Mouse (Mus musculus): ENCODE data around the gene Tcf25. TPM values are rescaled to one million over a fixed set of nuclear protein-coding genes. Genes with fewer than 3 reads are reported as not detected.
"Not testable (repeated sequence)": the region's sequence is repeated elsewhere in the genome, so short reads cannot be mapped to it uniquely, and the experiment has no call there.

Tcf25 gene
- total RNA-seq, 1 experiment from 2014 or later, result 126 TPM

DNA sequence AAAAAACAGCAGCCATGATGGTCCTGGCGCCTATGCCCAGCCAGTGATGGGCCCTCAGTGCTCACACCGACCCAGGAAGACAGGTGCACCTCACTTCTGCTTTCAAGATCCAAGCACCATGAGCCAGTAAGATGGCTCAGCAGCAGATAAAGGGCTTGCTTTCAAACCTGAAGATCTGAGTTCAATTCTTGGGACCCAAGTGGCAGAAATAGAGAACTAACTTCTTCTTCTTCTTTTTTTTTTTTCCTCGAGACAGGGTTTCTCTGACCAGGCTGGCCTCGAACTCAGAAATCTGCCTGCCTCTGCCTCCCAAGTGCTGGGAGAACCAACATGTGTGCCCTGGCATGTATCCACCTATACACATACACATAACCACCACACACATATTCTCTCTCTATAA lies 46.2 kb downstream of the Tcf25 start:
- ATAC-seq (replicated peaks in 1 of 2; ENCODE audit: insufficient read depth in 1 of 2, low FRiP score in 2 of 2, low TSS enrichment in 1 of 2, low read depth in 1 of 2, poor library complexity in 2 of 2, severe bottlenecking in 2 of 2), result no peak

DNA sequence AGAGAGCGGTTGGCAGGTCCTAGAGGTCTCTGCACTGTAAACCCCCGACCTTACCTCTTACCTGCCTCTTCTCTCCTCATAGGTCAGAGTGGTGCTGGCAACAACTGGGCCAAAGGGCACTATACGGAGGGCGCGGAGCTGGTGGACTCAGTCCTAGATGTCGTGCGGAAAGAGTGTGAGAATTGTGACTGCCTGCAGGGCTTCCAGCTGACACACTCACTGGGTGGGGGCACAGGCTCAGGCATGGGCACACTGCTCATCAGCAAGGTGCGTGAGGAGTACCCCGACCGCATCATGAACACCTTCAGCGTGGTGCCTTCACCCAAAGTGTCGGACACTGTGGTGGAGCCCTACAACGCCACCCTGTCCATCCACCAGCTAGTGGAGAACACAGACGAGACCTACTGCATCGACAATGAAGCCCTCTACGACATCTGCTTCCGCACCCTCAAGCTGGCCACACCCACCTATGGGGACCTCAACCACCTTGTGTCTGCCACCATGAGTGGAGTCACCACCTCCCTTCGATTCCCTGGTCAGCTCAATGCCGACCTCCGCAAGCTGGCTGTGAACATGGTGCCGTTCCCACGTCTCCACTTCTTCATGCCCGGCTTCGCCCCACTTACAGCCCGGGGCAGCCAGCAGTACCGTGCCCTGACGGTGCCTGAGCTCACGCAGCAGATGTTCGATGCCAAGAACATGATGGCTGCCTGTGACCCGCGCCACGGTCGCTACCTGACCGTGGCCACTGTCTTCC lies 47.1 kb downstream of the Tcf25 start:
- ATAC-seq (replicated peaks in 1 of 2; ENCODE audit: insufficient read depth in 1 of 2, low FRiP score in 2 of 2, low TSS enrichment in 1 of 2, low read depth in 1 of 2, poor library complexity in 2 of 2, severe bottlenecking in 2 of 2), result no peak

DNA sequence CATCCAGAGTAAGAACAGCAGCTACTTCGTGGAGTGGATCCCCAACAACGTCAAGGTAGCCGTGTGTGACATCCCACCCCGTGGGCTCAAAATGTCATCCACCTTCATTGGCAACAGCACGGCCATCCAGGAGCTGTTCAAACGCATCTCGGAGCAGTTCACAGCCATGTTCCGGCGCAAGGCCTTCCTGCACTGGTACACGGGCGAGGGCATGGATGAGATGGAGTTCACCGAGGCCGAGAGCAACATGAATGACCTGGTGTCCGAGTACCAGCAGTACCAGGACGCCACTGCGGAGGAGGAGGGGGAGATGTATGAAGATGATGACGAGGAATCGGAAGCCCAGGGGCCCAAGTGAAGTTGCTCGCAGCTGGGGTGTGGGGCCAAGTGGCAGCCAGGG lies 47.8 kb downstream of the Tcf25 start:
- ATAC-seq (replicated peaks in 1 of 2; ENCODE audit: insufficient read depth in 1 of 2, low FRiP score in 2 of 2, low TSS enrichment in 1 of 2, low read depth in 1 of 2, poor library complexity in 2 of 2, severe bottlenecking in 2 of 2), result no peak

DNA sequence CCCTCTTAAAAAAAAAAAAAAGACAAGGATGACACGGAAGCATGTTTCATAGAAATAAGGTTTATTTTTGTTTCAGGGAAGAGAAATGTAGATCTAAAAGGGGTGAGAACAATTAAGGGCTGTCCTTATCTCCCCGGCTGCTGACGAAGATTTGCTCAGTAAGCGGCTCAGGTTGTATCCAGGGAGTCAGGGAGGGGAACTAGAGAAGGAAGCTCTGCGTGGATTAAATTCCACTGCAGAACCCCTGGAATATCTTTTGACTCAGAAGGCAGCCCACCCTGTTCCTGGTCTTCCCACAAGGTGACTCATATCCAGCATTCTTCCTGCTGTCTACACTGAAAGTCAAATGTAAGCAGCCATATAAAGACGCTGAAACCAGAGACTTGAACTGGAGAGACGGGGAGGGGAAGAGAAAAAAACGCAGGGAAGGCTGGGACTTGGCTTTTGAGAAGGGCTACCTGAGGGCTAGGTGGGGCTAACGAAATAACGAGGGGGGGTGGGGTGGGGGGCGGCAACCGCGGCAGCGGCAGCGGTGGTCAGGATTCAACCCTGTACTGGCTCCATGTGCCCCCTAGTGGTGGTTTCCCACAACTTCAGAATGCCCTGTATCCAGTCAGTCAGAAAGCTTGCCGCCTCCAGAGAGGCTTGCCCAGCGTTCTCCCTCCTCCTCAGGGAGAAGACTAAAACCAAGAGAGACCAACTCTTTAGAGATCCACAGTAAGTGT lies 48.7 kb downstream of the Tcf25 start:
- ATAC-seq (replicated peaks in 1 of 2; ENCODE audit: insufficient read depth in 1 of 2, low FRiP score in 2 of 2, low TSS enrichment in 1 of 2, low read depth in 1 of 2, poor library complexity in 2 of 2, severe bottlenecking in 2 of 2), result peak in 1 of 2 experiments; percentile 67; a peak in 1 of 4 replicates

DNA sequence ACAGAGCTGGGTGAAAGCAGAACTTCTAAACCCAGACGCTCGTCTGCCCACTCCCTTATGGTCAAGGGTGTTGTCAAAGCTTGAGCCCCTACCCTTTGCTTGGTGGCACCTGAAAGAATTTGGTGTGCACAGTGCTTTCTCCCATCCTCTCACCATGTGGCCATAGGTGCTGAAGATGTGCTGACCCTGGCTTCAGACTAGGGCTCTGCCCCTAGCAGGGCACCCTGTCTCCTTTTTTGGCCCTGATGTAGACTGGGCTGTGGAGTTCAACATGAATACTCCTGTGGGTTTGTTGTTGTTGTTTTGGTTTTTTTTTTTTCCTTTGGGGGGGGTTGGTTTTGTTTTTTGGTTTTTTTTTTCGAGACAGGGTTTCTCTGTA lies 49.2 kb downstream of the Tcf25 start:
- ATAC-seq (replicated peaks in 1 of 2; ENCODE audit: insufficient read depth in 1 of 2, low FRiP score in 2 of 2, low TSS enrichment in 1 of 2, low read depth in 1 of 2, poor library complexity in 2 of 2, severe bottlenecking in 2 of 2), result no peak

DNA sequence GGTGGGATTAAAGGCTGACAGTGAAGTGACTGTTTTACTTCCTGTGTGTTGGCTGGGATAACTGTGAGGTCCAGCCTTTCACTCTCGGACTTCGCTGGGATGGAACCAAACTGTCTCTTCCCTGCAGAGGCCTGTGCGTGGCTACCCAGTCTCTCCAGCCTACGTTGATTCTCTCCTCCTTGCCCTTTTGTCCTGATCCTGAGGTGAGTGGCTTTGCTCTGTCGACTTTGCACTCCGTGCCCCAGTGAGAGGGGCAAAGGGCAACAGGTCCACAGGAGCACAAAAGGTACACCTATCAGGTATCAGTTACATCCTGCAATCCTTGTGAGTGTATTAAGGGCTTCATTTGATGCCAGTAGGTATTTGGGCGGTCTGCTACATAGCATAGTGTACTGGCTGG lies 49.9 kb downstream of the Tcf25 start, which contains the start of gene Def8:
TSS of gene Def8 (plus strand) at position 87 of the 400 bp plus-strand sequence.
- ATAC-seq (replicated peaks in 1 of 2; ENCODE audit: insufficient read depth in 1 of 2, low FRiP score in 2 of 2, low TSS enrichment in 1 of 2, low read depth in 1 of 2, poor library complexity in 2 of 2, severe bottlenecking in 2 of 2), result no peak

DNA sequence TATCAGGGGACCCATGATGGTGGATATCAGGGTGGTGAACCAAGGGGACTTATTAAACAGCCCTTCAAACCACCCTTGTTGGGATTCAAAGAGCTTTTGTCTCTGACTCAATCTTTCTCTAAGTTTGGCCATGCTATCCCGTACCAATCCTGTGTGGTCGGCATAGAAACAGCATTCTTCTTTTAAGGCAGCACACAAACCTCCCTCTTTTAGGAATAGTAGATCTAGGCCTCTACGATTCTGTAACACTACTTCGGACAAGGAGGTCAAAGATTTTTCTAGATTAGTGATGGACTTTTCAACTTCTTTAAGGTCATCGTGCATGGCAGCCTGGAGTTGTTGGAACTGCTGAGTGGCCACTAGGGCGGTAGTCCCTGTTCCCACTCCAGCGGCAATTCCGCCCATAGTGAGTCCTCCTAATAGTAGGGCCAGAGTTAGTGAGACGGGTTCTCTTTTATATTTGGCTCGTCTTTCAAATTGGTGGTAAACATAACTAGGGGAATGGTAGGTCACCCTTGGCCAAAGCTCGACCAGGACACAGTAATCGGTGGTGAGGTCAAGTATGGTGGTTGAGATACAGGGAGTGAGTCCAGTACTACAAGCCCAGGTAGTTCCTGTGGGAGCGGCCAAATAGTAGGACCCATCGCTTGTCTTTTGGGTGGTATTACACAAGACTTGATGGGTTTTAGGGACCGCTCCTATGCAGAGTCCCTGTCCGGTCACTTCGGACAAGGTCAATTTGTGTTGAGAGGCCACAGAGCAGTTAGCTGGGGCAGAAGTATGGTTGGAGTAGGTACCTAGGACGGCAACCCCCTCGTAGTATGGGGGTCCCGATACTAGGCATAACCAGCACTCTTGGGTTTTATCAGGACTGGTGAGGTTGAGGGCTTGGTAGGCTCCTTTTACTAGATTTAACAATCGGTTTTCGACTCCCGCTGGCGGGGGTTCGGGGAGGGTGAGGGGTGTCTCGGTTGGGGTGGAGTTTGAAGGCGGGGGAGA lies 53.3 kb downstream of the Tcf25 start:
- no peak for ATAC-seq (replicated peaks in 1 of 2; ENCODE audit: insufficient read depth in 1 of 2, low FRiP score in 2 of 2, low TSS enrichment in 1 of 2, low read depth in 1 of 2, poor library complexity in 2 of 2, severe bottlenecking in 2 of 2)

DNA sequence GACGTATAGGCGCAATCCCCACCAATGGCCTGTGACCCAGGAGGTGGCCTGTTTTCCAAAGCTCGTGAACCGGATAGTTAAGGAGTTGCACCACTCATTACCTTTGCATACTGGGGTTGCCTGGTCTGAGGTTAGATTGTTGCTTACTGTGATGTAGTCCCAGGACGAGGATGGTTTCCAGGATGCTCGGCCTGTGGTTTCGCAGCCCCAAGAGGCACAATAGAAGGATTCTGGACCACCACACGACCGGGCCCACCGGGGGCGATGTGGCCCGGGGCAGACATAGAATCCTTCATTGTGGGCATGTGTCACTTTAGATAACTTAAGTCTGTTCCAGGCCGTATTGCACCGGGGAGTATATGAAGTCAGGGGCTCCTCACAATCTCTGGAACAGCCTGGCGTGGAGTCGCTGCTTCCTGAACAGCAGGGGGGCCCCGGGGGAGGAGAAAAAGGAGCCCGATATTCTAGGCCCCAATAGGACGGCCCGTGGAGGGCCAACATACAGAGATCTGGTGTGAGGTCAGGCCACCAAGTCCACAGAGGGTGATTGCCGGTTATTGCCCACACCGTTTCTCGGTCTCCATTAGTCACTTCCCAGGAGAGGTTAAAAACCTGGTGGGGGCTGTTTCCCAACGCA lies 54.2 kb downstream of the Tcf25 start:
- ATAC-seq (replicated peaks in 1 of 2; ENCODE audit: insufficient read depth in 1 of 2, low FRiP score in 2 of 2, low TSS enrichment in 1 of 2, low read depth in 1 of 2, poor library complexity in 2 of 2, severe bottlenecking in 2 of 2), result no peak

DNA sequence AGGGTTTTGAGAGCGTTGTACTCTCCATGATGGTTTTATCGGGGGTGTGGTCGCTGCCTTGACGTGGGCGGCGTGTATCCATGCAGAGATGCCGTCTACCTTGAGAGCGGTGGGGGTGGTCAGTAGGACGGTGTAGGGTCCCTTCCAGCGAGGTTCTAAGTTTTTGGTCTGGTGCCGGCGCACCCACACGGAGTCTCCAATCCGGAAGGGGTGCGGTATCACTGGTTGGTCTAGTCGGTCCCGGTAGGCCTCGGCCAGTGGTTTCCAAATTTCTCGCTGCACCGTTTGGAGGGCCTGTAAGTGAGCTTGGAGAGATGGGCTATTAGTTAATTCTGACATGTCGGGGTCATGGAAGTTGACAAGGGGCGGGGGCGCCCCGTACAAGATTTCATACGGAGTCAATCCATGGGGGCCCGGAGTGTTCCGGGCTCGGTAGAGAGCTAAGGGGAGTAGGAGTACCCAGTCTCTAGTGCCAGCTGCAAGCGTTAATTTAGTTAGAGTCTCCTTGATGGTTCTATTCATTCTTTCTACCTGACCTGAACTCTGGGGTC lies 54.9 kb downstream of the Tcf25 start:
- ATAC-seq (replicated peaks in 1 of 2; ENCODE audit: insufficient read depth in 1 of 2, low FRiP score in 2 of 2, low TSS enrichment in 1 of 2, low read depth in 1 of 2, poor library complexity in 2 of 2, severe bottlenecking in 2 of 2), result no peak

DNA sequence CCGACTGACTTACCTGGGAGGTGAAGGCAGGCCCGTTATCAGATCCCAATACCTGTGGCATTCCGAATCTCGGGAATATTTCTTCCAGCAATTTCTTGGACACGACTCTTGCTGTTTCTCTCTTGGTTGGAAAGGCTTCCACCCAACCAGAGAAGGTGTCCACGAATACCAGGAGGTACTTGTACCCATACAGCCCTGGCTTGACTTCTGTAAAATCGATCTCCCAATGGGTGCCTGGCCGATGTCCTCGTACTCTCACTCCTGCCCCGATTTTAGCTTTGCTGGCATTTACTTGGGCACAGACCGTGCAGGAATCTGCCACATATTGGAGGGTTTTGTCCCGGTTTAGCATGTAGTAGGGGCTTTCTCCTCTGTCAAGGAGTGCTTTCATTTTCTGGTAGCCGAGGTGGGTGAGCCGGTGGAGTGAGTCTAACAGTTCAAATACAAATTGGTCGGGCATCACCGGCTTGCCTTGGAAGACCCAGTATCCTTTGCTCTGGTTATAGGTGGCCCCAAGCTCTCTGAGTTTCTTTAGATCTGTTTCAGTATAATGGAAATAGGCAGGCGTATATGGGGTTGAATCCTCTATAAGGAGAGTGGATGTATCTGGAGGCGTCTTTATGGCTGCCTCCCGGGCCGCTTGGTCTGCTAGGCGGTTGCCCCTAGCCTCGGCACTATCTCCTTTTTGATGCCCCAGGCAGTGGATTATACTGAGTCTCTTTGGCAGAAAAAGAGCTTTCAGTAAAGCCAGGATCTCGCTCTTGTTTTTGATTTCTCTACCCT lies 55.6 kb downstream of the Tcf25 start:
- no peak for ATAC-seq (replicated peaks in 1 of 2; ENCODE audit: insufficient read depth in 1 of 2, low FRiP score in 2 of 2, low TSS enrichment in 1 of 2, low read depth in 1 of 2, poor library complexity in 2 of 2, severe bottlenecking in 2 of 2)

DNA sequence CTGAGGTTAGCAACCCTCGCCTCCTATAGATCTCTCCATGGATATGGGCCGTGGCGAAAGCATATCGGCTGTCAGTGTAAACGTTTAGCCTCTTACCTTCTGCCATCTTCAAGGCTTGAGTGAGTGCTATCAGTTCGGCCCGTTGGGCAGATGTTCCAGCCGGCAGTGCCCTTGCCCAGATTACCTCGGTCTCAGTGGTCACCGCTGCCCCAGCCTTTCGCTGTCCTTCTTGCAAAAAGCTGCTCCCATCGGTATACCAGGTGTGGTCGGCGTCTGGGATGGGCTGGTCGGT lies 56.1 kb downstream of the Tcf25 start:
- ATAC-seq (replicated peaks in 1 of 2; ENCODE audit: insufficient read depth in 1 of 2, low FRiP score in 2 of 2, low TSS enrichment in 1 of 2, low read depth in 1 of 2, poor library complexity in 2 of 2, severe bottlenecking in 2 of 2), result not testable (repeated sequence)

DNA sequence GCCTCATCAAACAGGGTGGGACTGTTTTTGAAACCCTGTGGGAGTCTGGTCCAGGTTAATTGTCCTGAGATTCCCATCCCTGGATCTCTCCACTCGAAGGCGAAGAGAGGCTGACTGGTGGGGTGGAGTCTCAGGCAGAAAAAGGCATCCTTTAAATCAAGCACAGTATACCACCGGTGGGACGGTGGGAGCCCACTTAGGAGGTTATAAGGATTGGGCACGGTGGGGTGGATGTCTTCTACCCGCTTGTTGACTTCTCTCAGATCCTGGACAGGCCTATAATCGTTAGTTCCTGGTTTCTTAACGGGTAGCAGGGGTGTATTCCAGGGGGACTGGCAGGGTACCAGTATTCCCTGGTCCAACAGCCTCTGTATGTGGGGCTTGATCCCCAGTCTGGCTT lies 57.4 kb downstream of the Tcf25 start:
- not testable (repeated sequence) for ATAC-seq (replicated peaks in 1 of 2; ENCODE audit: insufficient read depth in 1 of 2, low FRiP score in 2 of 2, low TSS enrichment in 1 of 2, low read depth in 1 of 2, poor library complexity in 2 of 2, severe bottlenecking in 2 of 2)

DNA sequence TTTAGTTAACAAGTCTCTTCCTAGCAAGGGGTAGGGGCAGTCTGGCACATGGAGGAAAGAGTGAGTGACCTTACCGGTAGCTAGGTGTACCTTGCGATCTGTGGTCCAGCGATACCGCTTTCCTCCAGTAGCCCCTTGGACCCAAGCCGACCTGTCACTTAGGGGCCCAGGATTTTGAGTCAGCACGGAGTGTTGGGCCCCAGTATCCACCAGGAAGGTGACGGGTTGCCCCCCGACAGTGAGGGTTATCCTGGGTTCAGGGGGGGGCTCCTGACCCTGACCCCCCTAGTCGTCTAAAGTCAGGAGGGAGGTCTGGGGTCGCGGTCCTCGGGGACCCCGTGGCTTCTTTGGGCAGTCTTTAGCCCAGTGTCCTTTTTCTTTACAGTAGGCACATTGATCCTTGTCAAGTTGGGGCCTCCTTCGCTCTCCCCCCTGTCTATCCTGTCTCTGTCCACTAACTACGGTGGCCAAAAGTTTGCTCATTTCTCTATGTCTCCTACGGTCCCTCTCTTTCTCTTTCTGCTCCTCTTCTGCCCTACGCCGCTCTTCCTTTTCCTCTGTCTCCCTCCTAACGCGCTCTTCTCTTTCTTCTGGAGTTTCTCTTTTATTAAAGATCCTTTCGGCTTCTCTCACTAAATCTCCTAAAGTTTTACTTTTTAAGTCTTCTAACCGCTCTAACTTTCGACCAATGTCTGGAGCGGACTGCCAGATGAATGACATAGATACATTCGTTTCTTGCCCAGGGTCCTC lies 58.2 kb downstream of the Tcf25 start:
- no peak for ATAC-seq (replicated peaks in 1 of 2; ENCODE audit: insufficient read depth in 1 of 2, low FRiP score in 2 of 2, low TSS enrichment in 1 of 2, low read depth in 1 of 2, poor library complexity in 2 of 2, severe bottlenecking in 2 of 2)

DNA sequence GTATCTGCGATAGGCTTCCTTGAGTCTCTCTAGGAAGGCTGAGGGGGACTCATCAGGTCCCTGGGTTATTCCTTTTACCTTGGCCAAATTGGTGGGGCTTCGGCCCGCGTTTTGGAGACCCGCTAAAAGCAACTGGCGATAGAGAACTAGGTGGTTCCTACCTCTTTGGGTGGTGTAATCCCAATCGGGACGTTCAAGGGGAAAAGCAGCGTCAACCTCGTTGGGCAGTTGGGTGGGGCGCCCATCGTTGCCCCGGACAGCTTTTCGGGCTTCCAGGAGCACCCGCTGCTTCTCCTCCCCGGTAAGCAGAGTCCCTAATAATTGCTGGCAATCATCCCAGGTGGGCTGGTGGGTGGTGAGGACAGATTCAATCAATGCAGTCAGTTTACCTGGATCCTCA lies 58.8 kb downstream of the Tcf25 start:
- no peak for ATAC-seq (replicated peaks in 1 of 2; ENCODE audit: insufficient read depth in 1 of 2, low FRiP score in 2 of 2, low TSS enrichment in 1 of 2, low read depth in 1 of 2, poor library complexity in 2 of 2, severe bottlenecking in 2 of 2)

DNA sequence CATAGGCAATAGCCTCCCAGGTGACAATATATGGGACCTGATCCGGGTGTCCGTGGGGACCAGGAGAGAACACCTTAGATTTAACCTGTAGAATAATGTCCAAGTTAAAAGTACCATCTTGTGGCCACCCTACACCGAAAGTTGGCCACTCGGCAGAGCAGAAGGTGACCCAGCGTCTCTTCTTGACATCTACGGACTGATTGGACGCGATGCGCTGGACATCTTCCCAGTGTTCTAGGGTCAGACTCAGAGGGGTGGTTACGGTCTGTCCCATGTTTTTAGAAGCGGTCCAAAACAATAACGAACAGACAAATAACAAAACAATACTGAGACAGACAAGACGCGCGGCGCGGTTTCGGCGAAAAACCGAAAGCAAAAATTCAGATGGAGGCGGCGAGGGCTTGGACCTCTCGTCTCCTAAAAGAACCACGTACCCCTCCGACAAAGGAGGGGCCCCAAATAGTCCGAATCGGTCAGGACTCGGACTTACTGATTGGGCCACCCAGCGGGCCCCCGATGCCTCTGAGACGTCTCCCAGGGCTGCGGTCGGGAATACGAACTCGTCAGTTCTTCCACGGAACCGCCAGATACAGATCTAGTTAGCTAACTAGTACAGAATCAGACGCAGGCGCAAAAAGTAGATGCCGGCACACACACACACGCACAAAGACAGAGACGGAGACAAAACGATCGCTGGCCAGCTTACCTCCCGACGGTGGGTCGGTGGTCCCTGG lies 59.9 kb downstream of the Tcf25 start:
- not testable (repeated sequence) for ATAC-seq (replicated peaks in 1 of 2; ENCODE audit: insufficient read depth in 1 of 2, low FRiP score in 2 of 2, low TSS enrichment in 1 of 2, low read depth in 1 of 2, poor library complexity in 2 of 2, severe bottlenecking in 2 of 2)

All from hematopoietic stem cell, adult 5-6 weeks (primary cell).